Mouse (Mus musculus): ENCODE results near the gene Scn4a. TPM values are rescaled to one million over a fixed set of nuclear protein-coding genes. Genes with fewer than 3 reads are reported as not detected.

Scn4a gene
- total and polyA plus RNA-seq, 3 experiments = 0.05 TPM; not detected in 2

DNA sequence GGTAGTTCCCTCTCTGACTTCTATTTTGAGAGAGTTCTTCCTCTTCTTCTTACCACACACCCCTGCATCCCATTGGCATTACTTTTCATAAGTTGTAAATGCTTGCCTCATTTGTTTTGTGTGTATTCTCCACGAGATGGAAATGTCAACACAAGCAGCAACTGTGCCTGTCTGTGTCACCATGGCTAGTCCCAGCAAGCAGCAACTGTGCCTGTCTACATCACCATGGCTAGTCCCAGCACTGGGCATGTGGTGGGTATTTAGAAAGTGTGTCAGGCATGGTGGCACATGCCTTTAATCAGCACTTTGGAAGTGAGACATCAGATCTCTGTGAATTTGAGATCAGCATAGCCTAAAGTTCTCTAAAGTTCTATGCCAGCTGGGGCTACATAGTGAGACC is 1.1 kb upstream of the Scn4a start:
- Histone ChIP-seq H3K4me3 (ENCODE audit: low read depth, low read length) (no peak overlapping the region), H3K4me1 (ENCODE audit: insufficient read depth, low read depth, low read length) (no peaks in the 10 kb centered on the region), H3K9me3 (replicated peaks) (no peaks in the 10 kb centered on the region), H3K27me3 (ENCODE audit: insufficient read depth, low read length) (peaks cover 14% of the 10 kb centered on the region; the same call in 1 of the 2 replicates), H3K36me3 (replicated peaks) (no peaks in the 10 kb centered on the region)
- DNase-seq (ENCODE audit: low spot score) = no peak
- no peak for TF ChIP-seq GATA2 (IDR thresholded peaks at IDR 0.05; ENCODE audit: borderline replicate concordance, low read depth, low read length)
- TF ChIP-seq POLR2AphosphoS5 (IDR thresholded peaks at IDR 0.05; ENCODE audit: insufficient replicate concordance, low read depth, low read length) = no peak
- no peak for TF ChIP-seq CTCF (IDR thresholded peaks at IDR 0.05; ENCODE audit: low read depth, low read length)
- no peak for TF ChIP-seq TAL1 (conservative IDR thresholded peaks at IDR 0.05; ENCODE audit: low read depth, low read length)
- no peak for TF ChIP-seq GATA1 (IDR thresholded peaks at IDR 0.05; ENCODE audit: borderline replicate concordance, low read length)
- no peak for ATAC-seq (ENCODE audit: extremely low read depth, insufficient number of reproducible peaks, low FRiP score, poor library complexity, severe bottlenecking)

DNA sequence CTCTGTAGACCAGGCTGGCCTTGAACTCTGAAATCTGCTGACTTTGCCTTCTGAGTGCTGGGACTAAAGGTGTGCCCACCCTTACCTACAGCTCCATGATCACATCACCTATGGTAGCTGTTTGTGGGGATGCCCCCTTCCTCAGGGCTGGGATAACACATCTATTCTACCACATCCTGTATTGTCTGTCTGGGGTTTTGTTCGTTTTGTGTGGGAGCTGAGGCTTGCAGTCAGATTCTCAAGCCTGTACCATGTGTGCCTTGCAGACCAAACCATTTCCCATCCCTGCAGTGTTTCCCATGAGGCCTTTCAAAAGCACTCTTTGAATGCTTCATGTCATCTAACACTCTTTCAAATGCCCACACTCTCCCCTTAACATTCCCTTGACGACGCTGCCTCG is 1.1 kb downstream of the Scn4a start:
- DNase-seq (ENCODE audit: low spot score) (no peak), ATAC-seq (ENCODE audit: extremely low read depth, insufficient number of reproducible peaks, low FRiP score, poor library complexity, severe bottlenecking) (no peak)
- Histone ChIP-seq H3K36me3 (replicated peaks) (no peaks in the 10 kb centered on the region), H3K27me3 (ENCODE audit: insufficient read depth, low read length) (peaks cover 21% of the 10 kb centered on the region; the same call in 1 of the 2 replicates), H3K4me3 (ENCODE audit: low read depth, low read length) (no peak overlapping the region), H3K9me3 (replicated peaks) (no peaks in the 10 kb centered on the region), H3K4me1 (ENCODE audit: insufficient read depth, low read depth, low read length) (no peaks in the 10 kb centered on the region)
- TF ChIP-seq CTCF (IDR thresholded peaks at IDR 0.05; ENCODE audit: low read depth, low read length) (no peak), GATA2 (IDR thresholded peaks at IDR 0.05; ENCODE audit: borderline replicate concordance, low read depth, low read length) (no peak), GATA1 (IDR thresholded peaks at IDR 0.05; ENCODE audit: borderline replicate concordance, low read length) (no peak), TAL1 (conservative IDR thresholded peaks at IDR 0.05; ENCODE audit: low read depth, low read length) (no peak), POLR2AphosphoS5 (IDR thresholded peaks at IDR 0.05; ENCODE audit: insufficient replicate concordance, low read depth, low read length) (no peak)

DNA sequence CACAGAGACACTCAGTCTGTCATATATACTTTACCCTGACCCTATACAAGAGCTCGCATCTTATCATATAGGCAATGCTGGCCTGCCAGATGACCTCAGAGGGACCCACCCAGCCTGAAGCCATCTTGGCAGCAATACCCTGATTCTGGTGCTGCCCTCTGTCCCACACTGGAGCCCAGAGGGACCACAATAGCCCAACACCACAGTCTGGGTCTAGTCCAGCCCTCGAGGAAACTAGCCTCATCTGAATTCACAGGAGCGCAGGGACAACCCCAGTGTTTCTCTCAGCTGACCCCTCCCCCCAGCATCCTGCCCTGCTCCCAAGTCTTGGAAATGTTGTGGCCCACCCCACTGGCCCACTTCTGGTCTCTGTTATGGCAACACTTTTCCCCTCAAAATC is 1.8 kb downstream of the Scn4a start:
- TF ChIP-seq POLR2AphosphoS5 (IDR thresholded peaks at IDR 0.05; ENCODE audit: insufficient replicate concordance, low read depth, low read length) (no peak), GATA1 (IDR thresholded peaks at IDR 0.05; ENCODE audit: borderline replicate concordance, low read length) (no peak), CTCF (IDR thresholded peaks at IDR 0.05; ENCODE audit: low read depth, low read length) (no peak)
- Histone ChIP-seq H3K4me1 (ENCODE audit: insufficient read depth, low read depth, low read length) (no peaks in the 10 kb centered on the region), H3K9me3 (replicated peaks) (no peaks in the 10 kb centered on the region), H3K4me3 (ENCODE audit: low read depth, low read length) (no peak overlapping the region), H3K27me3 (ENCODE audit: insufficient read depth, low read length) (peaks cover 21% of the 10 kb centered on the region; the same call in 1 of the 2 replicates), H3K36me3 (replicated peaks) (no peaks in the 10 kb centered on the region)
- DNase-seq (ENCODE audit: low spot score) (no peak), ATAC-seq (ENCODE audit: extremely low read depth, insufficient number of reproducible peaks, low FRiP score, poor library complexity, severe bottlenecking) (no peak)

DNA sequence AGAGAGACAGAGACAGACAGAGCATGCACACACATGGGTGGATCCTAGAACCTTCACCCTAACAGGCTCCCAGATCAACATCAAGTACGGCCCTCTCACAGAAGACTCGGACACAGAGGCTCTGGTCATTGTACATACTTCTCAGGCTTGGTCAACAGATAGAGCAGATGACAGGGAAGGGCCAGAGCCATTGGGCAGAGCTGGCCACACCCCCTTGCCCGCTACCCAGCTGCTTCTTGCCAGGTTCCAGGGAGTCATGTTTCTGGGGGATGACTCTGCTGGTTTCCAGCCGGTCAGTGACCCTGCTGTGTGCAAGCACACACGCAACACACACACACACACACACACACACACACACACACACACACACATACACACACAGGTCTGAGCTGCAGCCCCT is 2.2 kb downstream of the Scn4a start:
- Histone ChIP-seq H3K36me3 (replicated peaks) (no peaks in the 10 kb centered on the region), H3K4me1 (ENCODE audit: insufficient read depth, low read depth, low read length) (no peaks in the 10 kb centered on the region), H3K9me3 (replicated peaks) (no peaks in the 10 kb centered on the region), H3K27me3 (ENCODE audit: insufficient read depth, low read length) (peaks cover 19% of the 10 kb centered on the region; the same call in 1 of the 2 replicates), H3K4me3 (ENCODE audit: low read depth, low read length) (no peak overlapping the region)
- no peak for ATAC-seq (ENCODE audit: extremely low read depth, insufficient number of reproducible peaks, low FRiP score, poor library complexity, severe bottlenecking)
- no peak for DNase-seq (ENCODE audit: low spot score)
- TF ChIP-seq CTCF (IDR thresholded peaks at IDR 0.05; ENCODE audit: low read depth, low read length) = no peak
- no peak for TF ChIP-seq TAL1 (conservative IDR thresholded peaks at IDR 0.05; ENCODE audit: low read depth, low read length)
- TF ChIP-seq POLR2AphosphoS5 (IDR thresholded peaks at IDR 0.05; ENCODE audit: insufficient replicate concordance, low read depth, low read length) = no peak
- no peak for TF ChIP-seq GATA2 (IDR thresholded peaks at IDR 0.05; ENCODE audit: borderline replicate concordance, low read depth, low read length)
- TF ChIP-seq GATA1 (IDR thresholded peaks at IDR 0.05; ENCODE audit: borderline replicate concordance, low read length) = no peak

DNA sequence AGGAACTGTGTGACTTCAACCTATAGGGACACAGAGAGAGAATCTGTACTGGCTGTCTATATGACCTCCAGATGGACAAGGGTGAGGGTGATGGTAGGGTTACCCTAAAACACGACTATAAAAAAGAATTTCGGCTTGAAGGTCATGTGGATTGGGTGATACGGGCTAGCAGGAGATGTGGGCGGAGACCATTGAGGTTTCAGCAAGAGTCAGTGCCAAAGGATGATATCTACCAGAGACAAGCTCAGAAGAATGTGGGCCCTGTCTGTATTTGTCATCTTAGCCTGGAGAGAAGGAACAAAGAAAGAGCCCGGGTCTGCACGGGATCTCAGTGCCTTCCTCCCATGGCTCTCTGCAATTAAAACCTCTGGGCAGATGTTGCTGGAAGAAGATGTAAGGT is 3.3 kb downstream of the Scn4a start:
- TF ChIP-seq POLR2AphosphoS5 (IDR thresholded peaks at IDR 0.05; ENCODE audit: insufficient replicate concordance, low read depth, low read length) (no peak), CTCF (IDR thresholded peaks at IDR 0.05; ENCODE audit: low read depth, low read length) (no peak), GATA1 (IDR thresholded peaks at IDR 0.05; ENCODE audit: borderline replicate concordance, low read length) (no peak), TAL1 (conservative IDR thresholded peaks at IDR 0.05; ENCODE audit: low read depth, low read length) (no peak), GATA2 (IDR thresholded peaks at IDR 0.05; ENCODE audit: borderline replicate concordance, low read depth, low read length) (no peak)
- DNase-seq (ENCODE audit: low spot score) = no peak
- H3K4me3 ChIP-seq (ENCODE audit: low read depth, low read length) = no peak overlapping the region
- H3K27me3 ChIP-seq (ENCODE audit: insufficient read depth, low read length) = peaks cover 23% of the 10 kb centered on the region; the same call in 1 of the 2 replicates
- no peak for ATAC-seq (ENCODE audit: extremely low read depth, insufficient number of reproducible peaks, low FRiP score, poor library complexity, severe bottlenecking)
- no peaks in the 10 kb centered on the region for H3K4me1 ChIP-seq (ENCODE audit: insufficient read depth, low read depth, low read length)
- H3K9me3 ChIP-seq (replicated peaks) = no peaks in the 10 kb centered on the region
- H3K36me3 ChIP-seq (replicated peaks) = no peaks in the 10 kb centered on the region

DNA sequence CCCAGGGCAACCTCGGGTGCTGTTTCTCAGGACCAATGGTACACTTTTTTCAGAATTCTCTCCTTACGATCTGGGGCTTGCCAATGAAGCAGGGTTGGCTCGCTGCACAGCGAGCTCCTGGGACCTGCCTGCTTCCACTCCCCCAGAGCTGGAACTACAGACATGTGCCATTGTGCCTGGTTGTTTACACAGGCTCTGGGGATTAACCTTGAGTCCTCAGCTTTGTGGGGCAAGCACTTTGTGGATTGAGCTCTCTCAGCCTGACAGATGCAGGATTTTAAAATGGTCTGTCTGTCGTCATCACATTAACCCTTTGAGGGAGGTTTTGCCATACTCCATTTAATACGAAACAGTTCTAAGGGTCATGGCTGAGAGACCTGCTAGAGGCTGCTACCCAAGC is 8.2 kb downstream of the Scn4a start:
- TF ChIP-seq GATA2 (IDR thresholded peaks at IDR 0.05; ENCODE audit: borderline replicate concordance, low read depth, low read length) (no peak), POLR2AphosphoS5 (IDR thresholded peaks at IDR 0.05; ENCODE audit: insufficient replicate concordance, low read depth, low read length) (no peak), GATA1 (IDR thresholded peaks at IDR 0.05; ENCODE audit: borderline replicate concordance, low read length) (no peak), TAL1 (conservative IDR thresholded peaks at IDR 0.05; ENCODE audit: low read depth, low read length) (no peak), CTCF (IDR thresholded peaks at IDR 0.05; ENCODE audit: low read depth, low read length) (no peak)
- no peak for ATAC-seq (ENCODE audit: extremely low read depth, insufficient number of reproducible peaks, low FRiP score, poor library complexity, severe bottlenecking)
- Histone ChIP-seq H3K4me3 (ENCODE audit: low read depth, low read length) (no peak overlapping the region), H3K9me3 (replicated peaks) (no peaks in the 10 kb centered on the region), H3K36me3 (replicated peaks) (no peaks in the 10 kb centered on the region), H3K27me3 (ENCODE audit: insufficient read depth, low read length) (peaks cover 46% of the 10 kb centered on the region), H3K4me1 (ENCODE audit: insufficient read depth, low read depth, low read length) (no peaks in the 10 kb centered on the region)
- DNase-seq (ENCODE audit: low spot score) = no peak
